Comparison of ENCODE assay signal across 19 mouse cellular contexts in genomic region chr11:95896446-95897179, GRCm38 (mm10). TPM values are rescaled to one million over a fixed set of nuclear protein-coding genes. Genes with fewer than 3 reads are reported as not detected.
DNase-seq lines count a peak whose midpoint lies in the region; ATAC-seq lines count a peak whose summit lies in the region.
"Had no signal": no experiment of that assay in that cellular context is flagged by ENCODE, and none has a peak within 500 bp of the region (broad histone marks: within the 10 kb centered on the region; RNA-seq: fewer than 3 reads in every experiment).

No protein-coding gene starts in this region.

- no peak overlapping the region for H3K9ac ChIP-seq in midbrain, embryonic 15.5 days
- H3K9ac ChIP-seq: embryonic facial prominence, embryonic 13.5 days; forebrain, embryonic 15.5 days; limb, embryonic 13.5 days; neural tube, embryonic 13.5 days had no signal

- no peaks in the 10 kb centered on the region for H3K27me3 ChIP-seq in midbrain, embryonic 15.5 days (replicated peaks)
- H3K27me3 ChIP-seq: forebrain, embryonic 15.5 days; neural tube, embryonic 13.5 days had no signal

- H3K4me3 ChIP-seq in midbrain, embryonic 15.5 days, result no peak overlapping the region
- H3K4me3 ChIP-seq: embryonic facial prominence, embryonic 13.5 days; forebrain, embryonic 15.5 days; limb, embryonic 13.5 days; neural tube, embryonic 13.5 days had no signal

- H3K27ac ChIP-seq in midbrain, embryonic 15.5 days, result no peak overlapping the region
- H3K27ac ChIP-seq: embryonic facial prominence, embryonic 13.5 days; forebrain, embryonic 15.5 days; limb, embryonic 13.5 days; neural tube, embryonic 13.5 days had no signal

- no peaks in the 10 kb centered on the region for H3K9me3 ChIP-seq in midbrain, embryonic 15.5 days
- H3K9me3 ChIP-seq: embryonic facial prominence, embryonic 13.5 days; forebrain, embryonic 15.5 days; neural tube, embryonic 13.5 days had no signal

- no peaks in the 10 kb centered on the region for H3K36me3 ChIP-seq in midbrain, embryonic 15.5 days (replicated peaks)
- H3K36me3 ChIP-seq: embryonic facial prominence, embryonic 13.5 days; forebrain, embryonic 15.5 days; limb, embryonic 13.5 days; neural tube, embryonic 13.5 days had no signal

- no peaks in the 10 kb centered on the region for H3K4me1 ChIP-seq in midbrain, embryonic 15.5 days
- H3K4me1 ChIP-seq: embryonic facial prominence, embryonic 13.5 days; forebrain, embryonic 15.5 days; limb, embryonic 13.5 days; neural tube, embryonic 13.5 days had no signal

- peak; percentile 59 to 60 for DNase-seq in B cell, adult 2 months
- peak; percentile 62 for DNase-seq in CD4-positive, CD25-positive, alpha-beta regulatory T cell, adult 2 months (ENCODE audit: low read depth, low spot score)
- no peak for DNase-seq in urinary bladder, postnatal 10 days (ENCODE audit: low spot score)
- no peak for DNase-seq in adrenal gland, postnatal 4 days (ENCODE audit: low spot score in 2 of 2)
- no peak for DNase-seq in adrenal gland, postnatal 14 days
- DNase-seq: adrenal gland, postnatal 10 days; cerebellum, adult 2 months; heart, adult 18-20 months; heart, postnatal 36 days; kidney, adult 2 months; layer of hippocampus, adult 9-11 months; right cerebral cortex, postnatal 14 days had no signal

- WGBS in midbrain, embryonic 15.5 days, result 86% methylated on average over 14 of the region's 14 CpGs

- no peak overlapping the region for H3K4me2 ChIP-seq in midbrain, embryonic 15.5 days
- H3K4me2 ChIP-seq: embryonic facial prominence, embryonic 13.5 days; forebrain, embryonic 15.5 days; limb, embryonic 13.5 days; neural tube, embryonic 13.5 days had no signal

- ATAC-seq in hematopoietic stem cell, adult 5-6 weeks (replicated peaks in 1 of 2; ENCODE audit: insufficient read depth in 1 of 2, low FRiP score in 2 of 2, low TSS enrichment in 1 of 2, low read depth in 1 of 2, poor library complexity in 2 of 2, severe bottlenecking in 2 of 2), result peak; percentile 75 to 76
- peak; percentile 63 for ATAC-seq in megakaryocyte-erythroid progenitor cell, adult 5-6 weeks (replicated peaks; ENCODE audit: low FRiP score, low TSS enrichment, poor library complexity, severe bottlenecking)
- ATAC-seq in midbrain, embryonic 15.5 days (replicated peaks), result no peak
- ATAC-seq: forebrain, embryonic 15.5 days had no signal

RNA-seq across cellular contexts. Expression of gene B4galnt2, which starts 18.1 kb away (rescaled TPM):
- 1.3 TPM in 1 of 2 replicates, not detected in the other for total RNA-seq in hematopoietic stem cell, adult 5-6 weeks (2017)
- total RNA-seq in megakaryocyte-erythroid progenitor cell, adult 5-6 weeks (2014; fragmentation: Nextera tagmentation), result not detected in 2 replicates
- total RNA-seq in megakaryocyte-erythroid progenitor cell, adult 5-6 weeks (2017), result not detected in 2 replicates
- not detected in 2 replicates for polyA plus RNA-seq in midbrain, embryonic 15.5 days (2015; fragmentation: Nextera tagmentation; extraction: Ambion mirVana)
- total RNA-seq in adrenal gland, postnatal 4 days (2021), result under 1 TPM in 1 of 2 experiments, not detected in 1; 0.28 TPM
- total RNA-seq in adrenal gland, postnatal 14 days (2021), result not detected in 2 replicates
- total RNA-seq: adrenal gland, postnatal 10 days; heart, adult 18-20 months; heart, postnatal 36 days had no signal
- polyA plus RNA-seq: cerebellum, adult 2 months; forebrain, embryonic 15.5 days; neural tube, embryonic 13.5 days had no signal

RNA-seq across cellular contexts. Expression of gene Abi3, which starts 54.3 kb away (rescaled TPM):
- 8.7 and 16.0 TPM in 2 replicates for total RNA-seq in hematopoietic stem cell, adult 5-6 weeks (2017)
- total RNA-seq in megakaryocyte-erythroid progenitor cell, adult 5-6 weeks (2014; fragmentation: Nextera tagmentation), result 5.9 and 8.9 TPM in 2 replicates
- 3.4 and 5.7 TPM in 2 replicates for total RNA-seq in megakaryocyte-erythroid progenitor cell, adult 5-6 weeks (2017)
- 2.0 and 2.9 TPM in 2 replicates for polyA plus RNA-seq in midbrain, embryonic 15.5 days (2015; fragmentation: Nextera tagmentation; extraction: Ambion mirVana)
- total RNA-seq in adrenal gland, postnatal 4 days (2021), result 10 to 100 TPM; 18.6 to 18.8 TPM
- total RNA-seq in adrenal gland, postnatal 14 days (2021), result 15.6 and 20.9 TPM in 2 replicates

RNA-seq across cellular contexts. Expression of gene Gngt2, which starts 59.6 kb away (rescaled TPM):
- 12.0 and 33.3 TPM in 2 replicates for total RNA-seq in hematopoietic stem cell, adult 5-6 weeks (2017)
- total RNA-seq in megakaryocyte-erythroid progenitor cell, adult 5-6 weeks (2014; fragmentation: Nextera tagmentation), result 4.4 and 5.0 TPM in 2 replicates
- total RNA-seq in megakaryocyte-erythroid progenitor cell, adult 5-6 weeks (2017), result 4.0 and 4.6 TPM in 2 replicates
- 2.8 and 3.6 TPM in 2 replicates for polyA plus RNA-seq in midbrain, embryonic 15.5 days (2015; fragmentation: Nextera tagmentation; extraction: Ambion mirVana)
- total RNA-seq in adrenal gland, postnatal 4 days (2021), result 10 to 100 TPM; 17.2 to 23.1 TPM
- total RNA-seq in adrenal gland, postnatal 14 days (2021), result 30.3 and 31.4 TPM in 2 replicates

Comparison
In these comparisons a context has a peak if more than half of its experiments do, and no peak if none do; other contexts are left out.
1. DNase-seq: peak in B cell, adult 2 months (2 of 2) and CD4-positive, CD25-positive, alpha-beta regulatory T cell, adult 2 months (single experiment); none in urinary bladder, postnatal 10 days (single experiment), adrenal gland, postnatal 4 days (0 of 2) and adrenal gland, postnatal 14 days (single experiment).